Mouse (Mus musculus) spleen, adult 2 months (tissue): ENCODE measurements around the gene Spata45.

ENCODE experiments used
- CTCF ChIP-seq: fragments of 200-500 bp; IDR thresholded peaks from 2 replicates; pipeline ENCODE4 v1.5.1; 2011; ENCODE audit warnings: mild to moderate bottlenecking, inconsistent platforms; ENCODE audit not compliant: insufficient read depth, insufficient read length, insufficient replicate concordance; ENCODE audit errors: extremely low read depth
- POLR2A ChIP-seq: fragments of 200-500 bp; IDR thresholded peaks from 2 replicates; pipeline ENCODE4 v1.6.1; 2011; ENCODE audit warnings: low read depth, low read length, inconsistent platforms

DNA sequence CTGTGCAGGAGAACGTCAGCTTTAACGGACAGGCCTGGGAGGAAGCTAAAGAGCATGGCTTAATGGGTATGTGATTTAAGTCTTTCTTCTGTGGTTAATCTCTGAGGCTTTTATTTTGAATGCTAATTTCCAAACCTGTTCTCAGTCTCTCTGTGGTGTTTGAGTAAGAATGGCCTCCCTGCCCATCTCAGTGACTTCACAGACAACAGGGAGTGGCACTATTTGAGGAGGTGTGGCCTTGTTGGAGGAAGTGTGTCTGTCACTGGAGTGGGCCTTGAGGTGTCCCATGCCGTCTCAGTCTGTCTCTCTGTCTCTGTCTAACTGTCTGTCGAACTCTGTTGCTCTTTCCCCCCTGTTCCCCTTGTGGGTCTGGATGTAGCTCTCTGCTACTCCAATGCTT, 28.7 kb downstream of the Spata45 start:
- no peak for TF ChIP-seq POLR2A
- TF ChIP-seq CTCF = no peak
